Mouse (Mus musculus): ENCODE results near the gene Proser2.

GRCm38 (mm10) chr2:6056518-6056917 is 73.5 kb downstream of the Proser2 start:
- no peak for TF ChIP-seq POLR2A (IDR thresholded peaks at IDR 0.05; ENCODE audit: low read depth, low read length)
- TF ChIP-seq CTCF (IDR thresholded peaks at IDR 0.05; ENCODE audit: extremely low read depth, insufficient read length, insufficient replicate concordance, low read depth, low read length) = no peak
